Mouse (Mus musculus): ENCODE results near the gene Prm3. TPM values are rescaled to one million over a fixed set of nuclear protein-coding genes. Genes with fewer than 3 reads are reported as not detected.
"Not testable (repeated sequence)": the region's sequence is repeated elsewhere in the genome, so short reads cannot be mapped to it uniquely, and the experiment has no call there.

Gene Prm3
- polyA plus RNA-seq, 1 experiment: not detected

GRCm38 (mm10) chr16:10810376-10810775 lies 19.7 kb upstream of the Prm3 start:
- TF ChIP-seq CTCF (IDR thresholded peaks at IDR 0.05; ENCODE audit: borderline replicate concordance, insufficient read depth, low read length): no peak
- no peak for TF ChIP-seq POLR2A (IDR thresholded peaks at IDR 0.05; ENCODE audit: low read depth, low read length)
- Histone ChIP-seq H3K4me3 (ENCODE audit: insufficient read depth, low read length) (no peak overlapping the region), H3K4me1 (ENCODE audit: control insufficient read depth, insufficient read depth, low read length) (no peaks in the 10 kb centered on the region), H3K27ac (ENCODE audit: insufficient read depth, low read length) (no peak overlapping the region)

- TF ChIP-seq POLR2A (IDR thresholded peaks at IDR 0.05; ENCODE audit: low read depth, low read length) (no peak), CTCF (IDR thresholded peaks at IDR 0.05; ENCODE audit: borderline replicate concordance, insufficient read depth, low read length) (no peak)
- Histone ChIP-seq H3K4me3 (ENCODE audit: insufficient read depth, low read length) (no peak within 1 kb of the TSS), H3K27ac (ENCODE audit: insufficient read depth, low read length) (no peak within 1 kb of the TSS), H3K4me1 (ENCODE audit: control insufficient read depth, insufficient read depth, low read length) (no peaks in the 10 kb centered on the region)
Observed at GRCm38 (mm10) chr16:10805789-10806527, 15.2 kb upstream of the Prm3 start, which contains the start of gene Prm1. Gene Prm1 (minus strand): TSS chr16:10805839.

- not testable (repeated sequence) for H3K27ac ChIP-seq (ENCODE audit: insufficient read depth, low read length); H3K4me3 ChIP-seq (ENCODE audit: insufficient read depth, low read length); H3K4me1 ChIP-seq (ENCODE audit: control insufficient read depth, insufficient read depth, low read length)
Observed at GRCm38 (mm10) chr16:10802420-10802819, 11.7 kb upstream of the Prm3 start.

GRCm38 (mm10) chr16:10796034-10796433 lies 5.3 kb upstream of the Prm3 start, which contains the start of gene Prm2:
Gene Prm2 (minus strand): TSS chr16:10796134.
- H3K4me1 ChIP-seq (ENCODE audit: control insufficient read depth, insufficient read depth, low read length): no peaks in the 10 kb centered on the region
- H3K4me3 ChIP-seq (ENCODE audit: insufficient read depth, low read length): no peak within 1 kb of the TSS
- TF ChIP-seq POLR2A (IDR thresholded peaks at IDR 0.05; ENCODE audit: low read depth, low read length): no peak
- TF ChIP-seq CTCF (IDR thresholded peaks at IDR 0.05; ENCODE audit: borderline replicate concordance, insufficient read depth, low read length): no peak
- no peak within 1 kb of the TSS for H3K27ac ChIP-seq (ENCODE audit: insufficient read depth, low read length)

- TF ChIP-seq CTCF (IDR thresholded peaks at IDR 0.05; ENCODE audit: borderline replicate concordance, insufficient read depth, low read length) (no peak), POLR2A (IDR thresholded peaks at IDR 0.05; ENCODE audit: low read depth, low read length) (no peak)
- Histone ChIP-seq H3K4me3 (ENCODE audit: insufficient read depth, low read length) (no peak overlapping the region), H3K4me1 (ENCODE audit: control insufficient read depth, insufficient read depth, low read length) (0 out of 2 replicates have a peak, but pooled peaks cover 3% of the 10 kb centered on the region), H3K27ac (ENCODE audit: insufficient read depth, low read length) (no peak overlapping the region)
Observed at GRCm38 (mm10) chr16:10788866-10789265, 1.8 kb downstream of the Prm3 start.

GRCm38 (mm10) chr16:10788271-10788670 lies 2.4 kb downstream of the Prm3 start, which contains the start of gene Tnp2:
Gene Tnp2 (minus strand): TSS chr16:10788660.
- no peak within 1 kb of the TSS; the same call in 1 of the 2 replicates for H3K27ac ChIP-seq (ENCODE audit: insufficient read depth, low read length)
- TF ChIP-seq POLR2A (IDR thresholded peaks at IDR 0.05; ENCODE audit: low read depth, low read length): no peak

GRCm38 (mm10) chr16:10787548-10788058 lies 3.1 kb downstream of the Prm3 start:
- H3K27ac ChIP-seq (ENCODE audit: insufficient read depth, low read length): peak overlapping the region; percentile 94
- peaks cover 10% of the 10 kb centered on the region for H3K4me1 ChIP-seq (ENCODE audit: control insufficient read depth, insufficient read depth, low read length)
- H3K4me3 ChIP-seq (ENCODE audit: insufficient read depth, low read length): no peak overlapping the region
- TF ChIP-seq POLR2A (IDR thresholded peaks at IDR 0.05; ENCODE audit: low read depth, low read length) (no peak), CTCF (IDR thresholded peaks at IDR 0.05; ENCODE audit: borderline replicate concordance, insufficient read depth, low read length) (no peak)

More at GRCm38 (mm10) chr16:10788271-10788670, 2.4 kb downstream of the Prm3 start, which contains the start of gene Tnp2:
- Histone ChIP-seq H3K4me1 (ENCODE audit: control insufficient read depth, insufficient read depth, low read length) (0 out of 2 replicates have a peak, but pooled peaks cover 3% of the 10 kb centered on the region), H3K4me3 (ENCODE audit: insufficient read depth, low read length) (no peak within 1 kb of the TSS)

GRCm38 (mm10) chr16:10786782-10787547 lies 3.7 kb downstream of the Prm3 start:
- Histone ChIP-seq H3K4me3 (ENCODE audit: insufficient read depth, low read length) (no peak overlapping the region), H3K4me1 (ENCODE audit: control insufficient read depth, insufficient read depth, low read length) (peaks cover 14% of the 10 kb centered on the region), H3K27ac (ENCODE audit: insufficient read depth, low read length) (peak overlapping the region; percentile 94)
- TF ChIP-seq POLR2A (IDR thresholded peaks at IDR 0.05; ENCODE audit: low read depth, low read length): no peak
- TF ChIP-seq CTCF (IDR thresholded peaks at IDR 0.05; ENCODE audit: borderline replicate concordance, insufficient read depth, low read length): no peak

GRCm38 (mm10) chr16:10786288-10786687 lies 4.4 kb downstream of the Prm3 start:
- TF ChIP-seq POLR2A (IDR thresholded peaks at IDR 0.05; ENCODE audit: low read depth, low read length): peak; percentile 63
- peak; percentile 90 for TF ChIP-seq CTCF (IDR thresholded peaks at IDR 0.05; ENCODE audit: borderline replicate concordance, insufficient read depth, low read length)
- H3K4me3 ChIP-seq (ENCODE audit: insufficient read depth, low read length): peak overlapping the region; percentile 73; the same call in 1 of the 2 replicates
- peaks cover 14% of the 10 kb centered on the region for H3K4me1 ChIP-seq (ENCODE audit: control insufficient read depth, insufficient read depth, low read length)
- H3K27ac ChIP-seq (ENCODE audit: insufficient read depth, low read length): peak overlapping the region; percentile 94

Measured in embryonic fibroblast, embryonic 13.5 days (primary cell).